18 mouse cellular contexts compared by ENCODE assay signal in genomic region chr10:95116579-95117011, GRCm38 (mm10).
DNase-seq lines count a peak whose midpoint lies in the region; ATAC-seq and TF ChIP-seq lines count a peak whose summit lies in the region.
"Had no signal": no experiment of that assay in that cellular context is flagged by ENCODE, and none has a peak within 500 bp of the region (broad histone marks: within the 10 kb centered on the region; RNA-seq: fewer than 3 reads in every experiment).

No protein-coding gene starts in this region.

- ATAC-seq in forebrain, embryonic 13.5 days: no peak
- no peak for ATAC-seq in forebrain, embryonic 12.5 days (ENCODE audit: low FRiP score)
- ATAC-seq in heart, embryonic 14.5 days (ENCODE audit: insufficient number of reproducible peaks, insufficient read depth, low FRiP score, low read depth): no peak
- peak; percentile 36; the same call in 1 of the 2 replicates for ATAC-seq in lung, postnatal 0 days
- ATAC-seq in stomach, postnatal 0 days (ENCODE audit: low FRiP score, low TSS enrichment): peak; percentile 86
- ATAC-seq: hindbrain, postnatal 0 days had no signal

- H3K9me3 ChIP-seq in forebrain, embryonic 13.5 days (replicated peaks): no peaks in the 10 kb centered on the region
- H3K9me3 ChIP-seq in forebrain, embryonic 12.5 days: no peaks in the 10 kb centered on the region
- no peaks in the 10 kb centered on the region for H3K9me3 ChIP-seq in heart, embryonic 14.5 days (ENCODE audit: control insufficient read depth, low read length)
- H3K9me3 ChIP-seq in lung, postnatal 0 days (ENCODE audit: low read length): no peaks in the 10 kb centered on the region
- no peaks in the 10 kb centered on the region for H3K9me3 ChIP-seq in stomach, postnatal 0 days (ENCODE audit: control insufficient read depth, low read length)
- H3K9me3 ChIP-seq: embryonic facial prominence, embryonic 10.5 days; neural tube, embryonic 15.5 days had no signal

- peak overlapping the region; percentile 62 for H3K27ac ChIP-seq in forebrain, embryonic 13.5 days
- H3K27ac ChIP-seq in forebrain, embryonic 12.5 days: no peak overlapping the region
- peak overlapping the region; percentile 72 to 81 for H3K27ac ChIP-seq in heart, embryonic 14.5 days (replicated peaks in 1 of 2; ENCODE audit: control insufficient read depth in 1 of 2, insufficient read depth in 1 of 2, low read depth in 2 of 2, low read length in 2 of 2)
- H3K27ac ChIP-seq in lung, postnatal 0 days (ENCODE audit: low read length): 0 out of 2 replicates have a peak overlapping the region, but pooled peaks have one; percentile 22
- H3K27ac ChIP-seq in stomach, postnatal 0 days (replicated peaks): no peak overlapping the region
- H3K27ac ChIP-seq: embryonic facial prominence, embryonic 10.5 days; hindbrain, postnatal 0 days; layer of hippocampus, adult 2 months; neural tube, embryonic 15.5 days had no signal

- no peak overlapping the region for H3K4me2 ChIP-seq in forebrain, embryonic 13.5 days
- H3K4me2 ChIP-seq in forebrain, embryonic 12.5 days: no peak overlapping the region
- H3K4me2 ChIP-seq in heart, embryonic 14.5 days (ENCODE audit: low read length): peak overlapping the region; percentile 0; the same call in 1 of the 2 replicates
- no peak overlapping the region for H3K4me2 ChIP-seq in lung, postnatal 0 days (replicated peaks; ENCODE audit: low read depth, low read length)
- no peak overlapping the region for H3K4me2 ChIP-seq in stomach, postnatal 0 days (replicated peaks; ENCODE audit: low read depth)
- H3K4me2 ChIP-seq: liver, embryonic 11.5 days; midbrain, embryonic 11.5 days; neural tube, embryonic 15.5 days had no signal

- TF ChIP-seq EP300 in lung, postnatal 0 days (IDR thresholded peaks at IDR 0.05): peak; percentile 67
- no peak for TF ChIP-seq EP300 in stomach, postnatal 0 days (optimal IDR thresholded peaks at IDR 0.05)

- TF ChIP-seq CTCF in lung, postnatal 0 days (IDR thresholded peaks at IDR 0.05): peak; percentile 13; the same call in 1 of the 2 replicates
- no peak for TF ChIP-seq CTCF in stomach, postnatal 0 days (IDR thresholded peaks at IDR 0.05; ENCODE audit: low read depth)

- WGBS in forebrain, embryonic 13.5 days: 48% methylated on average over 3 of the region's 3 CpGs
- WGBS in forebrain, embryonic 12.5 days: 66% methylated on average over 3 of the region's 3 CpGs
- WGBS in heart, embryonic 14.5 days: 42% methylated on average over 3 of the region's 3 CpGs
- WGBS in lung, postnatal 0 days: 20% methylated on average over 3 of the region's 3 CpGs
- WGBS in stomach, postnatal 0 days: 23% methylated on average over 3 of the region's 3 CpGs

- no peak for DNase-seq in heart, postnatal 4 days
- peak; percentile 71 for DNase-seq in lung, postnatal 0 days (ENCODE audit: low spot score)
- DNase-seq in lung, postnatal 36 days: no peak
- peak; percentile 35 for DNase-seq in stomach, postnatal 0 days (ENCODE audit: low spot score)
- DNase-seq in adrenal gland, postnatal 4 days (ENCODE audit: low spot score in 2 of 2): no peak
- DNase-seq: cerebellum, adult 11 months; cerebellum, postnatal 36 days; retina, postnatal 1 day; thymus, postnatal 25 days had no signal

- no peak overlapping the region for H3K4me3 ChIP-seq in forebrain, embryonic 13.5 days
- H3K4me3 ChIP-seq in forebrain, embryonic 12.5 days (replicated peaks): no peak overlapping the region
- no peak overlapping the region for H3K4me3 ChIP-seq in heart, embryonic 14.5 days (ENCODE audit: control insufficient read depth in 1 of 2, insufficient read depth in 1 of 2, low read depth in 1 of 2, low read length in 2 of 2)
- no peak overlapping the region for H3K4me3 ChIP-seq in lung, postnatal 0 days (ENCODE audit: low read depth, low read length)
- H3K4me3 ChIP-seq in stomach, postnatal 0 days (ENCODE audit: low read depth, low read length): no peak overlapping the region
- H3K4me3 ChIP-seq: embryonic facial prominence, embryonic 10.5 days; layer of hippocampus, adult 2 months; neural tube, embryonic 15.5 days had no signal

- no peak overlapping the region for H3K9ac ChIP-seq in forebrain, embryonic 13.5 days
- H3K9ac ChIP-seq in forebrain, embryonic 12.5 days: no peak overlapping the region
- no peak overlapping the region for H3K9ac ChIP-seq in heart, embryonic 14.5 days (ENCODE audit: low read length)
- H3K9ac ChIP-seq in lung, postnatal 0 days (replicated peaks; ENCODE audit: low read depth): no peak overlapping the region
- no peak overlapping the region for H3K9ac ChIP-seq in stomach, postnatal 0 days (ENCODE audit: low read length)
- H3K9ac ChIP-seq: neural tube, embryonic 15.5 days had no signal

- H3K27me3 ChIP-seq in forebrain, embryonic 13.5 days: no peaks in the 10 kb centered on the region
- no peaks in the 10 kb centered on the region for H3K27me3 ChIP-seq in forebrain, embryonic 12.5 days
- H3K27me3 ChIP-seq in heart, embryonic 14.5 days (ENCODE audit: control insufficient read depth, insufficient read depth, low read length): no peaks in the 10 kb centered on the region
- no peaks in the 10 kb centered on the region for H3K27me3 ChIP-seq in lung, postnatal 0 days (replicated peaks; ENCODE audit: insufficient read depth, low read length)
- no peaks in the 10 kb centered on the region for H3K27me3 ChIP-seq in stomach, postnatal 0 days (ENCODE audit: control insufficient read depth, insufficient read depth, low read length)
- H3K27me3 ChIP-seq: neural tube, embryonic 15.5 days had no signal

- H3K36me3 ChIP-seq in forebrain, embryonic 13.5 days (ENCODE audit: poor library complexity, severe bottlenecking): no peaks in the 10 kb centered on the region
- no peaks in the 10 kb centered on the region for H3K36me3 ChIP-seq in forebrain, embryonic 12.5 days (replicated peaks)
- H3K36me3 ChIP-seq in heart, embryonic 14.5 days (ENCODE audit: control insufficient read depth, insufficient read depth, low read length): no peaks in the 10 kb centered on the region
- no peaks in the 10 kb centered on the region for H3K36me3 ChIP-seq in lung, postnatal 0 days (ENCODE audit: insufficient read depth, low read length)
- no peaks in the 10 kb centered on the region for H3K36me3 ChIP-seq in stomach, postnatal 0 days (ENCODE audit: control insufficient read depth, insufficient read depth, low read length)
- H3K36me3 ChIP-seq: embryonic facial prominence, embryonic 10.5 days; neural tube, embryonic 15.5 days had no signal

- peaks cover 29% of the 10 kb centered on the region for H3K4me1 ChIP-seq in forebrain, embryonic 13.5 days
- H3K4me1 ChIP-seq in forebrain, embryonic 12.5 days: no peaks in the 10 kb centered on the region; the same call in 1 of the 2 replicates
- H3K4me1 ChIP-seq in heart, embryonic 14.5 days (ENCODE audit: control insufficient read depth in 2 of 2, insufficient read depth in 2 of 2, low read length in 2 of 2): peaks cover 19 to 32% of the 10 kb centered on the region in 2 experiments
- 0 out of 2 replicates have a peak, but pooled peaks cover 11% of the 10 kb centered on the region for H3K4me1 ChIP-seq in lung, postnatal 0 days (ENCODE audit: insufficient read depth, low read depth, low read length)
- H3K4me1 ChIP-seq in stomach, postnatal 0 days (replicated peaks; ENCODE audit: control insufficient read depth, insufficient read depth): no peaks in the 10 kb centered on the region; the same call in 1 of the 2 replicates
- H3K4me1 ChIP-seq: neural tube, embryonic 15.5 days had no signal

Comparison
In these comparisons a context has a peak if more than half of its experiments do, and no peak if none do; other contexts are left out.
1. H3K27ac ChIP-seq: peak in forebrain, embryonic 13.5 days (single experiment), heart, embryonic 14.5 days (2 of 2) and lung, postnatal 0 days (single experiment); none in forebrain, embryonic 12.5 days (single experiment) and stomach, postnatal 0 days (single experiment).
2. DNase-seq: peak in lung, postnatal 0 days (single experiment) and stomach, postnatal 0 days (single experiment); none in heart, postnatal 4 days (single experiment), lung, postnatal 36 days (single experiment) and adrenal gland, postnatal 4 days (0 of 2).
3. ATAC-seq: peak in lung, postnatal 0 days (single experiment) and stomach, postnatal 0 days (single experiment); none in forebrain, embryonic 13.5 days (single experiment), forebrain, embryonic 12.5 days (single experiment) and heart, embryonic 14.5 days (single experiment).